Mouse (Mus musculus) ovary, postnatal 14 days (tissue): ENCODE measurements around the gene Larp6.

Experiments
- DNase-seq: peaks from one replicate; pipeline ENCODE4 v3.0.0; 2022; ENCODE audit warnings: low spot score

The Larp6 gene

DNA sequence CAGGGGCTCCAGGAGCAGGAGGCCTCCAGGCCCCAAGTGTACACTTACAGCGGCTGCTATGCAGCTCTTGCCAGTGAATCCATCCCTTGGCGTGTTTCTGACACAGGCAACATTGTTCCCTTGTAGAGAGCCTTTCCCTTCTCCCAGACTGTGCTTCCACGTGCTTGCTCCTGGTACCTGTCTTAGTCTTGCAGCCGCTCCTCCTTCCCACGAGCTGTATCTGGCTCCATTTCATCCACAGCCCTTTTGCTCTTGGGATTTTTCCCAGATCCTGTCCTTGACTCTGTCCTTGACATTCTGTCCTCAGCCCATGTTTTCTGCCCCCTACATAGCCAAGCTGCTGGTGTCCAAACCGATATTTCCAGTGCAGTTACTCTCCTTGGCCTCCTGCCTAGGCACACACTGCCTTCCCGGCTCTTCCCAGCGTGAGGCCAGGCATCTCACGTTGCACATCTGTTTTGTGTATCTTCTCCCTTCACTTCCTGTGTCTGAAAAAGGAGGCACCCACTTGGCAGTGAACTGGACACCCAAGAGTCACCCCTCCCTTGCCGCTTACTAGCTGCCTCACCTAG lies 46.7 kb downstream of the Larp6 start:
- no peak for DNase-seq

DNA sequence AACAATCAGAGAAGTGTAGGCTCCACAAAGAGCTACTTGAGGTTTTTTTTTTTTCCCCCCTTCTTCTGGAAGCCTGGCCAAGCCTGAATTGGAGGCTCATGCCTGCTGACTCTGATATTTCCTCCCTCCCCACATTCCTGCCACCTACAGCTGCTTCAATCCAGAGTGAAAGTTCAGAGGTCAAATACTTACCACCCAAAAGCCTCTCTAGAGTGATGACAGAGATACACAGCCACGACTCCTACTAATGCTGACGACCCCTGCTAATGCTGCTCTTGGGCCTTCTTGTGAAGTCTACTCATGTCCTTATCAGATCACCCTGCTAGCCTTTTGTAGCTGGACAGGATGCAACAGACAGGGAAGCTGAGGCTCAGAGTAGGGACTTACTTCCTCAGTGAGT lies 52.4 kb downstream of the Larp6 start:
- no peak for DNase-seq

- DNase-seq, result no peak
Observed at GRCm38 (mm10) chr9:60768393-60768792, 55.6 kb downstream of the Larp6 start.

DNA sequence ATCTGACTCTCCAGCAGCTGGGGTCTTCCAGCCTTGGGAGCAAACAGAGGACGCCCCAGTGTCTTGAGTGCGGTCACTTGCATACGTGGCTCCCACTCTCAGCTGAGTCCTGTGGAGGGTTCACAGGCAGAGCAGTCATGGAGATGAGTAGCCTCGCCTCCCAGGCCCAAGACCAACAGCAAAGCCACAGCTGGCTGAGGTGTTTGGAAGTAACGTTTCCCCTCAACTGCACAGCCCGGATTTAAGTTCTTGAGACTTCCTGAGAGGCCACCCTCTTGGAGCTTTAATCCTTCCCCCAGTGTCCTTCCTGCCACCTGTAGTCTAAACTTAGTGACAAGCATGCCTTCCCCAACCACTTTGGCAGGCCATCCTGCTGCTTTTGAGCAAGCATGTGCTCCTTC lies 56.9 kb downstream of the Larp6 start:
- no peak for DNase-seq

DNA sequence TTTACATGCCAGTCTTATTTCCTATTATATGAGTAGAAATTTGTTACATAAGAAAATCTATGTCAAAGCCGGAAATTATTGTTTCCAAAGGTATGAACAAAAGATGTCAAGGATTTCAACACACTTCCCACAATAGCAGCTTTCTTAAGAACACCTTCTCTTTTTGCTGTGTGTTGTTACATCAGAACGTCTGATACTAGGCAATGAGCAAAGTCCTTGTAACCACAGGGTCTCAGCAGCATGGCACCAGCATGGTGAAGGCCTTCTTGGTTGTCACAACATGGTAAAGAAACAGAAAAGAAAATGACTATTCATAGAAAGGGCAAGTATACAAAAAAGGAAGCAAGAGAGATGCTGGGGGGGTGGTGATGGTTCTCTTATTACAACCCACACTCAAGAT lies 60.9 kb downstream of the Larp6 start:
- no peak for DNase-seq

DNA sequence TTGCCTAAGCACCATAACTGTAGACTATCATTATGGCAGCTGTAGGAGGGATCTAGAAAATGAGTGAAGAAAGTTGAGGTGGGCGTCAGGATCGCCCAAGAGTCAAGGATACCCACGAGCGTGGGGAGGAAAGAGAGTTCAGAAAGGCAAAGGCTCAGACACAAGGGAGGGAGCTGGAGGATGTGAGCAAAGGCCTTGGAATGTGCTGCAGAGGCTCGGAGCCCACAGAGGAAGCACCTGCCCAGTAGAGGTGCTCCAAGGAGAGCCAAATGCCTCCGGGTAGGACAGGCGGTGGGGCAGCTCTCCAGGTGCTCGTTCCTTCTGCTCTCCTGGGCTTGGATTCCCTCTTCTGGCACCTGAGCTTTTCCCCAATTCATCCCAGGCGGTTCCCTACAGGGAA lies 64.1 kb downstream of the Larp6 start:
- DNase-seq, result no peak

- no peak for DNase-seq
Observed at GRCm38 (mm10) chr9:60782057-60782789, 69.4 kb downstream of the Larp6 start.

- DNase-seq, result no peak
Observed at GRCm38 (mm10) chr9:60785069-60785468, 72.3 kb downstream of the Larp6 start.

DNA sequence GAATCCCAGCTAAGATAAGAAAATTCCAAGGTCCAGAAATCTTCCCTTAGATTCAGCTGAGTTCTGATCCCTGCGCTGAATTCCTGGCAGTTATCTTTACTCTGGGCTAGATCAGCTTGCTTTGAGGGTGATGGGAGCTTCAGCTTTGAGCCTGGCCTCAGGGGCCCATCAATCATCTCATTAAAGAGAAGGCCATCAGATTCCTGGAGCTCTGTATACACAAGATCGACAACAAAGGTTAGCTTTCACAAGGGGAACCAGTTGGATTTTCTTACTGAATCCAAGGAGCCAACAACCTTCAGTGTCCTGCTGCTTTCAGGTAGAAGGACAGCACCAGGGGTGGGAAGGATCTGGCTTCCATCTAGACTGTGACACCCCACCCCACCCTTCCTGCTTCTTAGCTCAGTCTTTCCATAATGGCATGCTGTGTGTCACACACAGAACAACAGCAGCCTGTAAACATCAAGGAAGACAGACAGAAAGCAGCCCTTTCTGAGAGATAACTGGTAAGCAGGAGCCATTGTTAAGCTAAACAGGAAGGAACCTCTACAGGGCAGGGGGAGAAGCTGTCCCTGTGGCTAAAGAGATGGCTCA lies 74.8 kb downstream of the Larp6 start:
- DNase-seq, result no peak
